Mouse (Mus musculus) liver, embryonic 12.5 days (tissue): ENCODE measurements around the gene Cstb. TPM values are rescaled to one million over a fixed set of nuclear protein-coding genes. Genes with fewer than 3 reads are reported as not detected.

Source experiments
- microRNA-seq: library from miRNA; unstranded; fragments of <30 nt; microRNA quantifications from one replicate; pipeline ENCODE4, GENCODE M21; 2017
- polyA plus RNA-seq: library from polyadenylated mRNA; unstranded; fragments of >200 nt; fragmentation: Nextera tagmentation; extraction: Ambion mirVana; gene quantifications from 2 replicates; pipeline ENCODE4 v1.2.1, GENCODE M21; 2016

Gene Cstb
- polyA plus RNA-seq, 1 experiment from 2014 or later = 104 TPM

Small RNA genes lying within 50 kb of the gene (microRNA-seq; reads per million reads assigned to microRNA genes)
- gene Mir6410 = not detected
- gene Mir6907 = 1.4 reads per million
- gene Mir6908 = not detected

Other genes starting within 250 kb of the Cstb start
- gene Pwp2, start 240.5 kb upstream of the Cstb start, polyA plus RNA-seq = 23.9 and 25.5 TPM in 2 replicates
- 21.9 and 24.5 TPM in 2 replicates for gene Trappc10, start 181.0 kb upstream of the Cstb start, polyA plus RNA-seq
- gene Agpat3, start 73.2 kb upstream of the Cstb start, polyA plus RNA-seq = 25.3 and 25.7 TPM in 2 replicates
- 200 and 201 TPM in 2 replicates for gene Rrp1, start 12.6 kb upstream of the Cstb start, polyA plus RNA-seq
- 7.8 and 8.2 TPM in 2 replicates for gene Pdxk, start 39.3 kb downstream of the Cstb start, polyA plus RNA-seq
- gene Olfr1358, start 91.8 kb downstream of the Cstb start, polyA plus RNA-seq = not detected in 2 replicates
- 15.8 and 21.1 TPM in 2 replicates for gene Ilvbl, start 148.7 kb downstream of the Cstb start, polyA plus RNA-seq
- 3.0 and 3.1 TPM in 2 replicates for gene Syde1, start 166.3 kb downstream of the Cstb start, polyA plus RNA-seq
- gene Olfr1357, start 192.4 kb downstream of the Cstb start, polyA plus RNA-seq = not detected in 2 replicates